Mouse (Mus musculus) megakaryocyte, embryonic 14.5 days (primary cell): ENCODE measurements around the gene Tex38.

Experiments
- FLI1 ChIP-seq: IDR thresholded peaks from 2 replicates; pipeline ENCODE4 v1.6.1; 2012; ENCODE audit warnings: low read length, inconsistent platforms, mixed read lengths
- GATA1 ChIP-seq: IDR thresholded peaks from 3 replicates; pipeline ENCODE4 v1.6.1; 2012; ENCODE audit warnings: mixed read lengths, low read length, inconsistent platforms, borderline replicate concordance

DNA sequence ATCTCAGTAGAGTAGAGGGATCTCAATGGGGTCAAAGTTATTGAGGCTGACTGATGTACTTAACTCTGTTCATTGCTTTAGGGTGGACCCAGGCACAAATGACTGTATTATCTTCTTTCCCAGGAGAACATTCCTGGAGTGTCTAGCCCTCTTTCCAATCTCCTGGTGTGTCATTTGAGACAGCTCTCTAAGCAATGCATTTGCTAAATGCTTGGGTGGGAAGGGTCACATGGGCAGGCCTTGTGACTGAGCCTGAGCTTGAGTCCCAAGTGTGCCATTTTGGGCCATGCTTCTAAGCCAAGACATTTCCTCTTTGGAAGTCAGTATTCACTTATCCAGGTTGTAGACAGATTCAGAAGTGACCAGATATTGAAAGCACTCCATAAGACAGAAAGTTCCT is 40.6 kb upstream of the Tex38 start:
- TF ChIP-seq GATA1 = no peak
- no peak for TF ChIP-seq FLI1
